Mouse (Mus musculus) stomach, embryonic 14.5 days (tissue): ENCODE data around the gene Cd247. TPM values are rescaled to one million over a fixed set of nuclear protein-coding genes. Genes with fewer than 3 reads are reported as not detected.

Experiments used
- ATAC-seq: fragments of 200-750 bp; cut with Nextera tagmentation; 2 replicates; pipeline ENCODE4 v1.8.0; 2017; ENCODE audit warnings: low read depth, moderate TSS enrichment; ENCODE audit not compliant: insufficient number of reproducible peaks, insufficient read depth, low FRiP score
- H3K27ac ChIP-seq: fragments of 300-500 bp; sonication (generic); 2 replicates; pipeline ENCODE4 v1.5.1; 2014; ENCODE audit warnings: mild to moderate bottlenecking, low read length, moderate library complexity, mixed read lengths
- H3K27me3 ChIP-seq: fragments of 300-500 bp; sonication (generic); 2 replicates; pipeline ENCODE4 v1.6.1; 2014; ENCODE audit warnings: low read length, control low read depth, mixed read lengths; ENCODE audit not compliant: control insufficient read depth, insufficient read depth
- H3K36me3 ChIP-seq: fragments of 300-500 bp; sonication (generic); 2 replicates; pipeline ENCODE4 v1.6.1; 2014; ENCODE audit warnings: mild to moderate bottlenecking, control low read depth, low read length, moderate library complexity, mixed read lengths; ENCODE audit not compliant: control insufficient read depth, insufficient read depth
- H3K4me1 ChIP-seq: fragments of 300-500 bp; sonication (generic); 2 replicates; pipeline ENCODE4 v1.6.1; 2014; ENCODE audit warnings: low read length, control low read depth, mixed read lengths; ENCODE audit not compliant: control insufficient read depth, insufficient read depth
- H3K4me2 ChIP-seq: fragments of 300-500 bp; sonication (generic); replicated peaks from 2 replicates; pipeline ENCODE4 v1.6.1; 2014; ENCODE audit warnings: low read depth, low read length, control low read depth
- H3K4me3 ChIP-seq: fragments of 300-500 bp; sonication (generic); 2 replicates; pipeline ENCODE4 v1.5.1; 2014; ENCODE audit warnings: low read depth, low read length, control low read depth
- H3K9ac ChIP-seq: fragments of 300-500 bp; sonication (generic); replicated peaks from 2 replicates; pipeline ENCODE4 v1.6.1; 2014; ENCODE audit warnings: low read depth, mild to moderate bottlenecking, control low read depth, low read length, moderate library complexity, mixed read lengths
- H3K9me3 ChIP-seq: fragments of 300-500 bp; sonication (generic); 2 replicates; pipeline ENCODE4 v1.6.1; 2016; ENCODE audit warnings: low read depth, low read length, control low read depth; ENCODE audit not compliant: control insufficient read depth
- WGBS: fragments of 180-500 bp; shearing (Covaris S2); extraction: QIAGEN DNeasy Blood & Tissue Kit; methylation state at CpG from one replicate; pipeline ENCODE4 v1.1.7; 2014; 5-methylcytosine and 5-hydroxymethylcytosine counted together
- polyA plus RNA-seq: library from polyadenylated mRNA; unstranded; fragments of >200 nt; fragmentation: Nextera tagmentation; extraction: Ambion mirVana; gene quantifications from 2 replicates; pipeline ENCODE4 v1.2.1, GENCODE M21; 2014

Cd247 gene
- polyA plus RNA-seq, 1 experiment from 2014 or later = 1.5 TPM

DNA sequence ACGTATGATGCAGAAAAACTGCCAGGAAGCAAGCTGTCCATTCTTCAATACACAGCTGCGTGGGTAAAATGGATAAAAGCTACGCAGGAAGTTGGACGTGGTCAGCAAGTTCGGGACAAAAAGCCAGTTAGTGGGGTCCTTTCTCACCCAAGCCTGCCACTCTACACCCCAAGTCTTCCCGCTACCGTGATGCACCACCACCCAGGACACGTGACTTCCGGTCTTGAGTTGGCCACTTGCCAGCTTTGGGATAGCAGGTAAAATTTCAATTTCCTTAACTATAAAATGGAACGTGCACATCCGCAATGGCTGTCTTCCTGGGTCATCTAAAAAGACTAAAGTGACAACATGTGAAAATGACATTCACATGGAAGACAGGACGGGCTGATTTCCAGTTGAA, 6.6 kb upstream of the Cd247 start:
- no peak overlapping the region for H3K9ac ChIP-seq
- 83% methylated on average over 12 of the region's 12 CpGs for WGBS
- H3K36me3 ChIP-seq = no peaks in the 10 kb centered on the region
- H3K4me2 ChIP-seq = no peak overlapping the region
- no peak overlapping the region for H3K4me3 ChIP-seq
- ATAC-seq = no peak
- H3K27ac ChIP-seq = no peak overlapping the region
- H3K27me3 ChIP-seq = no peaks in the 10 kb centered on the region
- no peaks in the 10 kb centered on the region for H3K9me3 ChIP-seq
- no peaks in the 10 kb centered on the region; the same call in 1 of the 2 replicates for H3K4me1 ChIP-seq

DNA sequence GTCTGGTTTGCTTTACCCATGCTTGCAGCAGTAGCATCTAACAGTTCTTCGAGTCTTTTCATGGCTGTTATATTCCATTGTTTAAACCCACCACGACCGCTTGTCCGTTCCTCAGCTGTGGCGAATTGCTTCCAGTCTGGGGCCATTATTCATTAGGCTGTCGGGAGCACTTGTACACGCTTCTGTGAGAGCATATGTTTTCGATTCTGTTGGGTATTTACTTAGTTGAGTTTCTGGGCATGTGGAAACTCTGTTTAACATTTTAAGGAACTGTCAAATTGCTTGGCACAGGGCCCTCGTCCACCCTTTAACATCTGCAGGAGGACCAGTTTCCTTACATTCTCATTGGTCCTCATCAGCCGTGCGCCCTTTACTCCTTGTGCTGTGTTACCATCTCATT, 2.2 kb upstream of the Cd247 start:
- Histone ChIP-seq H3K9me3 (no peaks in the 10 kb centered on the region), H3K36me3 (no peaks in the 10 kb centered on the region), H3K4me1 (peaks cover 3% of the 10 kb centered on the region; the same call in 1 of the 2 replicates), H3K27ac (no peak overlapping the region), H3K27me3 (no peaks in the 10 kb centered on the region), H3K9ac (no peak overlapping the region), H3K4me3 (no peak overlapping the region), H3K4me2 (no peak overlapping the region)
- 27% methylated on average over 11 of the region's 11 CpGs for WGBS
- no peak for ATAC-seq

DNA sequence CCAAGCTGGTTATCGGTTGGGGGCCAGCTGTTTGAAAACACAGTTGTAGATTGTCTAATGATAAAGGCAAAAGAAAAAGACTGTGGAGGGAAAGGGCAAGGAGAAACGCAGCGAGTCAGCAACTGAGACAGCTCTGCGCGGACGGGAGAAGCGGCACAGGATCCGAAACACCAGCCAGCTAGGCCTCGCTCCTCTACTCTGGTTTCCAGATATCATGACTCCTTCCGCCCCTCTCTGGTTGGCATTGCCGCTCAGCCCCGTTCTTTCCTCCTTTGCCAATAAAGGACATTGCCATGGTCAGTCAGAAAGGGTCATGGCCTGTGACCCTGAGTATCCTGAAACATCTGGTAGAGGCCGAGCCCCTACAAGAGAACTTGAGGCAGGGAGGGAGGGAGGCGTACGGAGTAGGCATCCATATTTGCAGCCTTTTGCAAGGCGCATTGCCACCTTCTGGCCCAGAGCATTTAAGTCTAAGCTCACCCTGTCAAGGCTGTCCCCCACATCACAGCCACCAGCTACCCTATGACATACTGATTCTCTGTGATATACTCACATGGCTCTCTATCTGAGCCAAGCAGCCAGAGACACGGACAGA, 682 bp downstream of the Cd247 start:
- no peak for ATAC-seq
- no peaks in the 10 kb centered on the region for H3K27me3 ChIP-seq
- H3K9ac ChIP-seq = no peak overlapping the region
- no peaks in the 10 kb centered on the region for H3K9me3 ChIP-seq
- peaks cover 3% of the 10 kb centered on the region; the same call in 1 of the 2 replicates for H3K4me1 ChIP-seq
- 87% methylated on average over 17 of the region's 17 CpGs for WGBS
- H3K4me3 ChIP-seq = no peak overlapping the region
- H3K36me3 ChIP-seq = no peaks in the 10 kb centered on the region
- no peak overlapping the region for H3K4me2 ChIP-seq
- no peak overlapping the region for H3K27ac ChIP-seq

DNA sequence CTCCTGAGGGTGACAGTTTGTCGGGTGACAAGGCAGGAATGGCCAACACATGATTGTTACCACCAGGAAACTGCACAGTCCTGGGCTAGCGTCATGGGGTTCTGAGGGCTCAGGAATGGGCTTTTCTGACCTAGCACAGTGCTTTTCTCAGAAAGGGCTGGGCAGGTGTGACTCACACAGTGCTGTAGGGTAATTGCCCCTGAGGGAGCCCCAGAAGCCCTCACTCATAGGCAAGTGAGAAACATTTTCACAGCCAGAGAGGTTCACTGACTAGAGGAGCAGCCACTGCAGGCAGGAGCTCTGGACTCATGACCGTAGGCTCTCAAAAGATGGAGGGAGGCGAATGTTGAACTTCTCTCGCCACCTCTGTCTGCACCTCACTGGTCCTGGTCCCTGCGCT, 1.5 kb downstream of the Cd247 start:
- WGBS = 78% methylated on average over 6 of the region's 6 CpGs
- no peak for ATAC-seq
- H3K4me2 ChIP-seq = no peak overlapping the region

DNA sequence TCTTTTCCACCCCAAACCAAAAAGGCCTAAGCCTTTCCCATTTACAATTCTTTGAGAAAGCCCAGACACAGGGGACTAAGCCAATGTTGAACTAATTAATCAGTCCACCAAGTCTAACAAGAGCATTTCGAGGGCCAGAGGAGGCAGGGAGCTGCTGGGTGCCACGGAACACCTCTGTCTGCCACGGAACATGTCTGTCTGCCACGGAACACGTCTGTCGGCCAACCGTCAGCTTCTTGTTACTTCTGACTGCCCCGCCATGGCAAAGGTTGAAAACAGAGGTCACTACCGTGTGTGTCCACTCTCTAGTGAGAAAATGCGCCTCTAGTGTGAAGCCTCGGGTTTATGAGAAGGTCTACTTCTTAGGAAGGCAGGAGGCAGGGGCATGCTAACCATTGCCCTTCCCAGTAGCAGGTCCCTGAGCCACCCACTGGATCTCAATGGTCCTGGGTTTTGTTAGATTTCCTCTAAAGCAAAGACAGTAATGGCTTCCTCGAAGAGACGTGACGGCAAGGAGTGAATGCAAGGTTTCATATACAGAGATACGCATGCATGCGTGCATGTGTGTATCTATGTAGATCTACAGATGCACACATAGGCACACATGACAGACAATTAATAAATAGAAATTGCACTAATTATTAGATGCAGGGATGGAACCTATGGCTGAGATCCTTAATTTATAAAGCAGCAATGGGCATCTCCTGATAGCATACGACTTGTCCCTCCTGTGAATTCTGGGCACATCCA, 2.2 kb downstream of the Cd247 start:
- no peak overlapping the region for H3K27ac ChIP-seq
- H3K4me1 ChIP-seq = peaks cover 3% of the 10 kb centered on the region; the same call in 1 of the 2 replicates
- H3K4me2 ChIP-seq = no peak overlapping the region
- no peak overlapping the region for H3K4me3 ChIP-seq
- no peak for ATAC-seq
- no peaks in the 10 kb centered on the region for H3K27me3 ChIP-seq
- WGBS = 88% methylated on average over 17 of the region's 17 CpGs
- no peak overlapping the region for H3K9ac ChIP-seq
- no peaks in the 10 kb centered on the region for H3K9me3 ChIP-seq
- no peaks in the 10 kb centered on the region for H3K36me3 ChIP-seq

More for the DNA sequence above, 1.5 kb downstream of the Cd247 start:
- Histone ChIP-seq H3K9ac (no peak overlapping the region), H3K27ac (no peak overlapping the region), H3K36me3 (no peaks in the 10 kb centered on the region), H3K27me3 (no peaks in the 10 kb centered on the region), H3K9me3 (no peaks in the 10 kb centered on the region), H3K4me1 (peaks cover 3% of the 10 kb centered on the region; the same call in 1 of the 2 replicates), H3K4me3 (no peak overlapping the region)

DNA sequence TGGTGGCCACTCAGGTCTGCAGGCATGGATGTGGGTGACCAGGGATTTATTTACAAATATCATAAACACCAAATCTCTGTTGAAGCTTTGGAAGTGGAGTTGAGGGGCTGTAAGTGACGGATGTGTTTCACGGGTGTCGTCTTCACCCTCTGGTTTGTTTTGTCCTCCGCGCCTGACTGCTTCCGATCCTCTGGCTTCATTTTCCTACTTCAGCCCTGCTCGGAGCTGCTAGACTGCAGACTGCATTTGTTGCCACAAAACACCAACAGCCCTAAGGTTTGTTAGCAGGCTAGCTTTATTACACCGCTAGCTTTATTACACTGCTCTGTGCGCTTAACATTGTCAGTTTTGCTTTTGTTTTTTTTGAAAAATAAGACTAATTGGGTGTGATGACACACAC, 2.9 kb downstream of the Cd247 start:
- no peaks in the 10 kb centered on the region for H3K27me3 ChIP-seq
- 84% methylated on average over 9 of the region's 9 CpGs for WGBS

DNA sequence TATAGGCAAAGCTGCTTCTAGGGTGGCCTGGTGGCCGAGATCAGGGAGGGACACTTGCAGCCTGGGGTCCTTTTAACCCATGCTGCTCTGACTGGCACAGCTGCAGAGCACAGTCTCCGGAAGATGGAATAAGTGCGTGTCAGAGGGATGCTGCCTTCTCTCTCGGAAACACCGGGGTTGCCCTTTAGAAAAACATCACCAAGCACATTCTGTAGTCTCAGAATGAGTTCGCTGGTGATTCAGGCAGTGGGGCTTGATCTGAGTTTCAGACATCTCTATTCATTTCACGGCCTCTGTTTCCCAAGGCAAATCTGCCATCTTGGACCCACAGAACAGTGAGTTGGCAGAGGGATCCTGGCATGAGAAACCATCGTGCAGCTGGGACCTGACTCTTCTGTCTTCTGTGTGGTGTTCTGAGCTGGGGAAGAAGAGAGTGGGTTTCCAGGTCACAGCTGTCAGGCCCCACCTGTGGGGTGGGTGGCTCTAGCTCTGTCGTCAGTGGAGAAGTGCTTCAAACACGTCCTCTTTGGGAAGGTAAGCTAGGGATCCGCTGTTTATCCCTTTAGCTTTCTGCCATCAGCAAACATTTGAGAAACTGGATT, 13.3 kb downstream of the Cd247 start:
- 85% methylated on average over 11 of the region's 11 CpGs for WGBS
- no peak overlapping the region for H3K4me3 ChIP-seq
- H3K9me3 ChIP-seq = no peaks in the 10 kb centered on the region
- H3K27me3 ChIP-seq = no peaks in the 10 kb centered on the region
- no peaks in the 10 kb centered on the region for H3K36me3 ChIP-seq
- H3K4me1 ChIP-seq = no peaks in the 10 kb centered on the region
- no peak overlapping the region for H3K4me2 ChIP-seq
- ATAC-seq = no peak
- H3K9ac ChIP-seq = no peak overlapping the region
- H3K27ac ChIP-seq = no peak overlapping the region

More for the DNA sequence above, 2.9 kb downstream of the Cd247 start:
- Histone ChIP-seq H3K9me3 (no peaks in the 10 kb centered on the region), H3K4me2 (no peak overlapping the region), H3K4me1 (peaks cover 3% of the 10 kb centered on the region; the same call in 1 of the 2 replicates), H3K36me3 (no peaks in the 10 kb centered on the region), H3K9ac (no peak overlapping the region), H3K27ac (no peak overlapping the region), H3K4me3 (no peak overlapping the region)
- no peak for ATAC-seq

DNA sequence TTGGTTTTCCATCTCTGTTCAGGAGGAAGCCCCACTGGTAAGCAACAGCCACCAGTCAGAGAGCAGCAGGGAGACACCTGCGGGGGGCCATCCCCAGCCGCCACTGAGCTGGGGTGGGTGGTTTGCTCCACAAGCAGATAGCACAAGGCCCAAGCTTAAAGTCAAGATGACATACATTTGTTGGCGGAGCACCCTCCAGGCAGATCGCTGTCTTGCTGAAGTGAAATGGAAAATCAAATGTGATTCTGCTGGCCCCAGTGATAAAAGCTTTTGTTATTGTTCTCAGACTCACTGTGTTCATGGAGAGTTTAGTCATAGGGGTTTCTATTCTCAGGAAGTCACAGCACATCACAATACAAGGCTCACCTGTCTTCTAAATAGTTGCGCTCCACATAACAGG, 14.6 kb downstream of the Cd247 start:
- ATAC-seq = no peak
- Histone ChIP-seq H3K27me3 (no peaks in the 10 kb centered on the region), H3K4me2 (no peak overlapping the region), H3K36me3 (no peaks in the 10 kb centered on the region), H3K9me3 (no peaks in the 10 kb centered on the region), H3K4me3 (no peak overlapping the region), H3K27ac (no peak overlapping the region), H3K9ac (no peak overlapping the region), H3K4me1 (no peaks in the 10 kb centered on the region)
- 91% methylated on average over 5 of the region's 5 CpGs for WGBS
